Mouse (Mus musculus) splenic B cell, adult 2 months (primary cell): ENCODE results near the gene Fam104a.
"Not testable (repeated sequence)": the region's sequence is repeated elsewhere in the genome, so short reads cannot be mapped to it uniquely, and the experiment has no call there.

Experiments
- DNase-seq: peaks from one replicate; pipeline ENCODE4 v3.0.0-alpha.2; 2011; ENCODE audit warnings: low read depth, low spot score
- H3K27me3 ChIP-seq: 2 replicates; pipeline ENCODE4 v1.6.1; 2012; ENCODE audit warnings: mild to moderate bottlenecking, low read length, moderate library complexity, mixed read lengths; ENCODE audit not compliant: control insufficient read depth, poor library complexity, insufficient read depth, severe bottlenecking
- H3K36me3 ChIP-seq: 2 replicates; pipeline ENCODE4 v1.6.1; 2012; ENCODE audit warnings: mild to moderate bottlenecking, low read length, moderate library complexity, mixed read lengths; ENCODE audit not compliant: control insufficient read depth, poor library complexity, insufficient read depth, severe bottlenecking

Fam104a gene

DNA sequence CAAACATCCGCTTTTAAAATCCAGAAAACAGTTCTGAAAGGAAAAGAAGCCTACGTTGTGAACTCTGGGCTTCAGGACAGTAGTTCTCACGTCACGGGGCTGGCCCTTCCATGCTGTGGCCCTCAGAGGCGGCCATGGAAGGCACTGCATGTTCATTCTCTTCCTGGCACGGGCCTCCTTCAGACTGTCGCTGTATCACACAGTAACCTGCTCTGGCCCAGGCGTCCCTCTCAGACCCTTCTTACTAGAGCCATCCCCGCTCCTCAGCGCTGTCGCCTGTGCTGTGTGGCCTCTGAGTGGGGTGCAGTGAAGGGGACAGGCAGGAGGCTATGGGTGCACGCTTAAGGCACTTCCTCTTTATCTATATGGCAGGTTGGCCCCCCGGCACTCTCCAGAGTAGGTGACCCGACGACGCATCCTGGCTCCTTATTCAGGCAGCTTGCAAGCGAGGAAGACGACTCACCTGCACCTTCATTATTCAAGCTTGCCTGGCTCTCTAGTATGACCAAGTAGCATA, 22.1 kb downstream of the Fam104a start:
- DNase-seq = no peak
- H3K36me3 ChIP-seq = peaks cover 16% of the 10 kb centered on the region
- H3K27me3 ChIP-seq = no peaks in the 10 kb centered on the region

DNA sequence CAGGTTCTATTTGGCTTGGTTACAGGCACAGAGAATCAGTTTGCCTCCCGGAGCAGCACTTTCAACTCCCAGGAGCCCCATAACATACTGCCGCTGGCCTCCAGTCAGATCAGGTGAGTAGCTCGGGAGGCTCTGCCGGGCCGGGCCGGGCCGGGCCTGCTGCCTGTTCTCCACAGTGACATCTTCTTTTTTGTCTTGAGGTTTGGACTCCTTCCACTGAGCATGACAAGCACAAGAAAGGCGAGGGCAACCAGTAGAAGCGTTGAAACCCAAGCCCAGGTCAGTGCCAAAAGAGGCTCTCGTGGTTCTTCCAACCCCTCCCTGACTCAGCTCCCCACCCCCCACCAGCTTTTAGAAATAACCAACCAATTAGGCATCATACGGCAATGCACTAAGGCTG, 23.0 kb downstream of the Fam104a start:
- no peaks in the 10 kb centered on the region for H3K27me3 ChIP-seq
- no peak for DNase-seq

DNA sequence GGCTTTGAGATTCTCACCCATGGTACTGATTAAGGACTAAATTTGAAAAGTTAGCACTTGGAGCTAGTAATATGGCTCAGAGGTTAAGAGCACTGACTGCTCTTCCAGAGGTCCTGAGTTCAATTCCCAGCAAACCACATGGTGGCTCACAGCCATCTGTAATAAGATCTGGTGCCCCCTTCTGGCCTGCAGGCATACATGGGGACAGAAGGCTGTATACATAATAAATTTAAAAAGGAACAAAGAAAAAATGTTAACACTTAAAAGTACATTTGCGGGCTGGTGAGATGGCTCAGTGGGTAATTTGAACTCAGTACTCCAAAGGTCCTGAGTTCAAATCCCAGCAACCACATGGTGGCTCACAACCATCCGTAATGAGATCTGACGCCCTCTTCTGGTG, 23.7 kb downstream of the Fam104a start:
- H3K36me3 ChIP-seq = peaks cover 16% of the 10 kb centered on the region
- DNase-seq = peak; percentile 19
- not testable (repeated sequence) for H3K27me3 ChIP-seq

More for the DNA sequence above, 23.0 kb downstream of the Fam104a start:
- peaks cover 16% of the 10 kb centered on the region for H3K36me3 ChIP-seq

DNA sequence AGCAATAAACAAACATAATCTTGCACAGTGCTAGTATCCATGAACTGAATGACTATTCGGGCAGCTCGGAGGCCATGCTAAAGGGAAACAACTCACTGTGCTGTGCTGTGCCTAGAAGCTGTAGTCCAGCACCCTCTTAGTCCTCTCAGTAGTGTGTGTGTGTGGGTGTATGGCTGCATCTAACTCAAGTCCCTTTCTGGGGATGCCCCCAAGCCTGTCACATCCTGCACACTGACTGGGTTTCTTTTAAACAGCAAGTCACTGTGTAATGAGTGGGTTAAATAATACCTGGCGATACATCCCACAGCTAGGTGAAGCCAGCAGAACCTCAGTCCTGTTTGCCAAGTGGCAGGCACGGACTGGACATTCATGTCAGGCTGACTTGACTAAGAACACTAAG, 25.2 kb downstream of the Fam104a start:
- no peak for DNase-seq
- H3K36me3 ChIP-seq = peaks cover 16% of the 10 kb centered on the region
- H3K27me3 ChIP-seq = no peaks in the 10 kb centered on the region

DNA sequence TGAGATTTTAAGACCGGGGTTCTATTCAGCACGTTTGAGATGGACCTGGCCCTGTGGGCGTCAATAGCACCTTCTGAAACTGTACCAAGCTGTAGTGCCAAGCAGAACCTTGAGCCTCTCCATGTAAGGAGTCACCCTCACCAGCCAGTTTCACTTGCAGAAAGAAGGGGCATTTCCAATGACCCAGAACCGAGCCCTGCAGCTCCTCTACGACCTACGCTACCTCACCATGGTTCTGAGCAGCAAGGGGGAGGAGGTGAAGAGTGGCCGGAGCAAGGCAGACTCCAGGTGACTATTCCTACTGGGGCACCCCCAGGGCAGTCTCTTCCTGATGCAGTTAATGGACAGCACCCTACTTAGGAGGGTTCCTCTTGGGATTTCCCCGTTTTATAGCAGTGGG, 25.6 kb downstream of the Fam104a start:
- H3K36me3 ChIP-seq = peaks cover 16% of the 10 kb centered on the region
- no peaks in the 10 kb centered on the region for H3K27me3 ChIP-seq
- DNase-seq = no peak

DNA sequence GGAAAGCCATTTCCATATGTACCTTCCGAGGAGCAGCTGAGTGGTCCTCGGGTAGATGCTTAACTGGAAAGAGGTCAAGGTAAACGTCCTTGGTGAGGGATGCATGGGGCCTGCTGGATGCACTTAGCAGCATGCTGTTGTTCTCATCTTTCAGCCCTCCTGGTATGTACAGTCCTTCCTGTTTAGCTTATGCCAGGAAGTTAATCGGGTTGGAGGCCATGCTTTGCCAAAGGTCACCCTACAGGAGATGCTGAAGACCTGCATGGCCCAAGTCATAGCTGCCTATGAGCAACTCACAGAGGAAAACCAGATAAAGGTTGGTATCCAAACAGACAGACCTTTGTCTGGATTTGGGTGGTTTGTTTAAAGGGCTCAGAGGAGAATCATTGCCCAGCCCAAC, 26.7 kb downstream of the Fam104a start:
- H3K36me3 ChIP-seq = peaks cover 16% of the 10 kb centered on the region
- no peaks in the 10 kb centered on the region for H3K27me3 ChIP-seq
- DNase-seq = no peak

DNA sequence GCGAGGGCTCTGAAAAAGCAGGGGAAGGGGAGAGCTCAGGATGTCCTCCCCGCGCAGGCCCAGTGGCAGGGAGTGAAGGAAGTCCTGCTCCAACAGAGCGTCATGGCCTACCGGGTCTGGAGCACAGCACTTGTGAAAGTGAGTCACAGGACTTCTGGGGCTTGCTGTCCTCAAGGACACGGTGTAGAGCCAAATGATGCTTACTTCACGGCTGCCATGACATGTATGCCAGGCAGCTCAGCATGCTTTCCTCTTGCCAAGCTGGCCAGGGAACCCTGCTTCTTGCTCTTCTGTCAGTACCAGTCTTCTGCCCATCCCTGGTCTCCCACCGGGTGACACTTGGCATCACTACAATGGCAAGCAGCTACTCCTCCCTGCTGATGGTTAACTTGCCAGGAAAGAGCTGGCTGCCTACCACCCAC, 27.4 kb downstream of the Fam104a start:
- H3K27me3 ChIP-seq = no peaks in the 10 kb centered on the region
- H3K36me3 ChIP-seq = peaks cover 14% of the 10 kb centered on the region
- no peak for DNase-seq

DNA sequence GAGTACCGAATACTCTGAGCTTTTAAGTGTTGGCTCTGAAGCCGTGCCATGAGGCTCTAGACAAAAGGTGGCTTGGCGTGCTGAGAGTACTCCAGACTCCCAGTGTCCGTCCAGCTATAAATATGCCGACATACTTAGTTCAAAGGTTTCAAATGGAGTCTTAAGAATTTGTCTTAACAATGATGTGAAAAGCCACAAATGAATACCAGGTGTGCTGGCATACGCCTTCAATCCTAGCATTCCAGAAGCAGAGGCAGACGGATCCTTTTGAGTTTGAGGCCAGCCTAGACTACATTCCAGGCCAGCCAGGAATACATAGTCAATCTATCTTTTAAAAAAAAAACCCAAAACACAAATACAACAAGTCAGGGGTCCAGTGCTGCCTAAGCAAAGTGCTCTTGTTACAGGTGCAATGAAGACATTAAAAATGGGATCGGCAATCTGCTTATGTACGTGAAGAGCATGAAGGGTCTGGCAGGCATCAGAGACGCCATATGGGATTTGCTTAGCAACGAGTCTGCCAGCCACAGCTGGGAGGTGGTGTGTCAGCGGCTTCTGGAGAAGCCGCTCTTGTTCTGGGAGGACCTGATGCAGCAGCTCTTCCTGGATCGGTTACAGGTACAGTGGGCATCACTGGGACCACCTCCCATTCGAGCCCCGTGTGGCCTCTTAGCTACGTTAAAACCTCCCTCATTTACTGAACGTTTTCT, 29.2 kb downstream of the Fam104a start:
- Histone ChIP-seq H3K36me3 (peaks cover 10% of the 10 kb centered on the region), H3K27me3 (no peaks in the 10 kb centered on the region)
- no peak for DNase-seq

DNA sequence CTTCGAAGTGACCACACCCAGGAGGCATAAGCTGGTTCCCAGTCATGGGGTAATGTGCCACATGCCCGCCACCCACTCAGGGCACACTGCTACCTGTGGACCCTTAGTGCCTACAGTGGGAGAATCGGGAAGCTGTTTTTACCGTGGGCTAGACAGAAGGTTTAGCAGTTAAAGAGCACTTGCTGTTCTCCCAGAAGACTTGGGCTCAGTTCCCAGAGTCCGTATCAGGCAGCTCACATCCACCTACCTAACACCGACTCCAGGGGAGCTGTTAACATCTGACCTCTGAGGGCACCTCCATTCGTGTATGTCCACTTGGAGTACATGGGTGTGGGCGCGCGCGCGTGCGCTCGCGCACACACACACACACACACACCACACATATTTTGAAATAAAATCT, 29.9 kb downstream of the Fam104a start:
- no peak for DNase-seq
- no peaks in the 10 kb centered on the region for H3K27me3 ChIP-seq
- H3K36me3 ChIP-seq = peaks cover 10% of the 10 kb centered on the region

DNA sequence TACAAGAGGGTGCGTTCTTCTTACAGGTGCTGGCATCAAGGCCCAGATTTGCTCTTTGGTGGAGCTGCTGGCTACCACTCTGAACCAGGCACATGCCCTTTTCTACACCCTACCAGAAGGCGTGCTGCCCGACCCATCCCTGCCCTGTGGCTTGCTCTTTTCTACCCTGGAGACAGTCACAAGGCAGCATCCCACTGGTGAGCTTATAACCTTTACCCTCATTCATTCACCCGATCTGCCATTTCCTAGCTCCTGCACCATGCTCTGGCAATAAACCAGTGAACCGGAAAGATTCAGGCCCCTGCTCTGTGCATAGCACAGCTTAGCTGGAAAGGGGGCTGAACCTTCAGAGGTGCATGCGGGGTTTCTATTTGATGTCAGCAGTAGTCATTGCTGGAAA, 31.4 kb downstream of the Fam104a start:
- H3K36me3 ChIP-seq = peaks cover 1% of the 10 kb centered on the region
- no peak for DNase-seq
- H3K27me3 ChIP-seq = no peaks in the 10 kb centered on the region

DNA sequence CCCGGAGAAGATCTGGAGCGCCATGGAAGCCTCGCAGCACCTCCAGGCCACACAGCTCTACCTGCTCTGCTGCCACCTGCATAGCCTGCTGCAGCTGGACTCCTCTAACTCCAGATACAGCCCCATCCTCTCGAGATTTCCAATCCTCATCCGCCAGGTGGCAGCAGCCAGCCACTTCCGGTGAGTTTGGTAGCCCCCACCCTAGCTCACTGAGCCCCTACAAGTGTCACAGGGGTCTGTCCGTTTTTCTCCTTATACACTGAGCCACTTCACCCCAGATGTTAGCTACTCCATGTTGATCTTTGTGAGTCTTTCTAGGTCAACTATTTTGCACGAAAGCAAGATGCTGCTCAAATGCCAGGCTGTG, 32.1 kb downstream of the Fam104a start:
- Histone ChIP-seq H3K36me3 (no peaks in the 10 kb centered on the region; the same call in 1 of the 2 replicates), H3K27me3 (no peaks in the 10 kb centered on the region)
- peak; percentile 40 for DNase-seq

DNA sequence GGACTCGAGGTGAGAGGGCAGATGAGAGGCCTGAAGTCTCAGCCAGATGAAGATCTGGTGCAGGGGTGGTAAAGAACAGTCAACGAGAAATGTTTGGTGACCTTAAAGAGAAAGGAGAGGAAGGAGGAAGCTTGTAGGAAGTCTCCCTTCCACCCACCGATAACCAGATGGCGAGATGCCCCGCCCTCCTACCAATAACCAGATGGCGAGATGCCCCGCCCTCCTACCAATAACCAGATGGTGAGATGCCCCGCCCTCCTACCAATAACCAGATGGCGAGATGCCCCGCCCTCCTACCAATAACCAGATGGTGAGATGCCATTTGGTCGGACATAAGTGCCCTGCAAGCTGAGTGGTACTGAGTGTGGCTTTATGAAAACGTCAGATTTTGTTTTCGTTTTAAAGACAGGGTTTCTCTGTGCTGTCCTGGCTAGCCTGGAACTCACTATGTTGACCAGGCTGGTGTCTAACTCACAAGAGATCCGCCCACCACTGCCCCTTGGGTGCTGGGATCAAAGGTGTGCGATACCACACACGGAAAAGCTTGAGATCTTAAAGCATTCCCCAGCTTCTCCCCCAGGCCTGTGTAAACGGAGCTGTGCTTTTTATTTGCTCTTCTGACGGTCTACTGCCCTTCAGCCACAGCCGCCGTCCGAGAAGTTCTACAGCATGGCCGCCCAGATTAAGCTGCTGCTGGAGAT, 32.6 kb downstream of the Fam104a start:
- peak; percentile 32 for DNase-seq
- H3K27me3 ChIP-seq = no peaks in the 10 kb centered on the region

DNA sequence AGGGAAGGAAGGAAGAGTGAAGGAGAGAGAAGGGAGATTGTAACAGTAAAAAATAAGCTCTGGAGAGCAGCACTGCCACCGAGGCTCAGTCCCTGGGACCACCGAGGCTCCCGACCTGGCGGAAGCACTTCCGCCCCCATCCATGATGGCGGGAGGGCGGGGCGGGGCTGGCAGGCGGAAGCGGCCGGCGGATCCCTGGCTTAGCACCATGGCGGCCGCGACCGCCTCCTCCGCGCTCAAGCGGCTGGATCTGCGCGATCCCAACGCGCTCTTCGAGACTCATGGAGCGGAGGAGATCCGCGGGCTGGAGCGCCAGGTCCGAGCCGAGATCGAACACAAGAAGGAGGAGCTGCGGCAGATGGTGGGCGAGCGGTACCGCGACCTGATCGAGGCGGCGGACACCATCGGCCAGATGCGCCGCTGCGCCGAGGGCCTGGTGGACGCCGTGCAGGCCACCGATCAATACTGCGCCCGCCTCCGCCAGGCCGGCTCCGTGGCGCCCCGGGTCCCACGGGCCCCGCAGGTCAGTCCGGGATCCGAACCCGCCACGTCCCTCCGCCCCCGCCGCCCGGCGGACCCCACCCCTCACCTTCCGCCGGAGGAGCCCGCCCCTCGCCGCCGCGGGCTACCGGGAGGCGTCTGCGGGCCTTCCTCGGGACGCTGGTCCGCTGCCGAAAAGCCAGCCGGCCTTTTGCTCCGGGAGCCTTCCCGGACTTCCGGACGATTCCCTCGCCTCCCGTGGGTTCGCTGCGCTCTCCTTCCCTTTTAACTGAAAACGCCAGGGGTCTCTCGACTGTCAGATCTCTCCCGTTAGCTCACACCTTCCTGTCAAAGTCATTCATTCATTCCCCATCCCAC, 34.4 kb downstream of the Fam104a start, which contains the start of gene Slc39a11:
Gene Slc39a11 (minus strand): TSS at position 727 of the 858 bp plus-strand sequence.
- H3K36me3 ChIP-seq = no peaks in the 10 kb centered on the region; the same call in 1 of the 2 replicates
- H3K27me3 ChIP-seq = no peaks in the 10 kb centered on the region
- peak; percentile 74 for DNase-seq

More for the DNA sequence above, 32.6 kb downstream of the Fam104a start:
- H3K36me3 ChIP-seq = no peaks in the 10 kb centered on the region; the same call in 1 of the 2 replicates

DNA sequence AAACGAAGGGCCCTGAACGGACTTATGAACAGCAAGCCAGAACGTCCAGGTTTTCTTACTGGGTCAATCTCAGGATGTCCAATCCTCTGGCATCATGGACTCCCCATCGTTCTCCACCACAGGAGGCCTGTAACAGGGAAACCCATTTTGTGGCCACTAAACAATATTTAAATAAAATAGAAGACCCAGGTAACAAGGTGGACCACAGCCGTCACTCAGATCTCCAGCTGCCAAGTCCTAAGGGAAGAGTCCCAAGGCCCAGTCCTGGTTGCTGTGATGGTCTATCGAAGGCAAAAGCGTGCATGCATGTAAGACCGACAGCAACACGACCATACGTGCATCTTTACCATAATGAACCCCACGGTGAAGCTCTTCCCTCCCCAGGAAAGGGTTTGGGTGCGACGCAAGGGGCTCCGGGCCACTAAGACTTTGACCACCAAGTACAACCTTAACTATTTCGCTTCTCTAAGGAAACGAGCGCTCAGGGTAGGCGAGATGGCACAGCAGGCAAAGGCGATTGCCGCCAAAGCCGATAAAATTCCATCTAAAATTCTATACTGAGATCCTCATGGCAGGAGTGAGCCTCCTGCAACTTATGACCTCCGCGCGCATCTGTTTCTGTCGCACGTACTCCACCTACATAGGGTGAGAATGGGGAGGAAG, 35.1 kb downstream of the Fam104a start, which contains the start of gene Cog1:
Gene Cog1 (plus strand): TSS at position 480 of the 663 bp plus-strand sequence.
- Histone ChIP-seq H3K27me3 (no peaks in the 10 kb centered on the region), H3K36me3 (no peaks in the 10 kb centered on the region; the same call in 1 of the 2 replicates)
- DNase-seq = no peak
